Mouse (Mus musculus) liver, adult (tissue): Measurements from ENCODE around the gene Ceacam2.

ENCODE experiments used
- GATA4 ChIP-seq: IDR thresholded peaks from 2 replicates; pipeline ENCODE4 v1.6.1; 2014; ENCODE audit warnings: mild to moderate bottlenecking, low read length; ENCODE audit not compliant: insufficient replicate concordance

Gene Ceacam2

GRCm38 (mm10) chr7:25539376-25539907 is at the start of gene Ceacam2:
TSS of gene Ceacam2 (minus strand) at chr7:25539857.
- peak; percentile 23; the same call in 1 of the 2 replicates for TF ChIP-seq GATA4

- TF ChIP-seq GATA4 = no peak
Measured at GRCm38 (mm10) chr7:25585351-25586204, 45.9 kb upstream of the Ceacam2 start.

DNA sequence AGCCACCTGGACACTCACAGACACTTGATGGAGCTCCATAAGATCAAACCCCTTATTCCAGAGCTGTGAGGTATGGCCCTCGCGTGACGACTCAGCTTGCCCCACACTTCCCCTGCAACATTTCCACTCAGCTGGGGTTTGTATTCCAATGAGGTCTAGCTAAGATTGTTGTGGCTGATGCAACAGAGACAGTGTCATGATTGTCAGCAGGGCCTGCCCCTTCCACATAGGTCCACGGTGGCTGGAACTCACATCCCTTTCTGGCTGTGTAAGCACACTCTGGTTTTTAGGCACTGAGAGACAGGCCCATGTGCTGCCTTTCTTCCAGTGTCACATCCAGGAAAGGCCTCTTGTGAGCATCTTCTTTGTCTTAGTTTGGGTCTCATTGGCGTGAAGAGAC is 45.0 kb upstream of the Ceacam2 start:
- no peak for TF ChIP-seq GATA4

DNA sequence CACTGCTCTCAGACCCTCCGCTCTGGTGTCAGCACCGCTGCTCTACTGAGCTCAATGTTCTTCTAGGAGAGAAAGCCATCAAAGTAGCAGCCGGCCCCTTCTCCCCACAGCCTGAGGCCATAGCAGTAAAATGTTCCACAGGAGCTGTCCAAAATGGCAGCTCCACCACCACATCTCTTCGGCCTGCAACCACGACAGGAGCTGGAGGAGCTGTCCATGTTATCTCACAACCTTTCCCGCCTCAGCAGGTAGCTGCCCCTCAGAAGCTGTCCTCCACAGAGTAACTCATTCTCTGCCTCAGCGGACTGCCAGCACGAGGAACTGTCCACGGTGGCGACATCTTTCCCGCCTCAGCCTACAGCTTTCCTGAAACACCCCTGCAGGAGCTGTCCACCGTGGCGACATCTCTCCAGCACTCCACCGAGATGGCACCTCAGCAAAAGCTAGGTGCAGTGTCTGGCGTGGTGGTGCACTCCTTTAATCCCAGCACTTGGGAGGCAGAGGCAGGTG is 42.7 kb upstream of the Ceacam2 start:
- TF ChIP-seq GATA4 = no peak

GRCm38 (mm10) chr7:25579441-25579840 is 39.8 kb upstream of the Ceacam2 start:
- no peak for TF ChIP-seq GATA4

- TF ChIP-seq GATA4 = no peak
Measured at GRCm38 (mm10) chr7:25575870-25576269, 36.2 kb upstream of the Ceacam2 start.

DNA sequence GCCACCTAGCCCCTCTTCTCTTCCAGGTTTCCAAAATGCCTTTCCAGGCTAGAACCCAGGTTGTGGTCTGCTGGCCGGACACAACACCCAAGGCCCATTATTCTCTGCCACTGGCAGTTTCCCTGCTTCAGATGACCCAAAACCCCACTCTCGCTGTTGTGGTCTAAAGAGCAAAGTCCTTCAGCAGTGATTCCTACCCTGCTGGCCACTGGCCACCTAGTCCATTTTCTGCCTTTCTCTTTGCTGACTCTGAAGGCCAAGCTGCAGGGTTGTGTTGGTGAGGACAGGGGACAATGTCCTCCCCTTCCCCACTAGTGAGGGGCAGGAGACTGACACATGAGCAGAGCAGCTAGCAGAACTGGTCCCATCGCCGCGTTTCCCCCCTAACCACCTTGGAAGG is 35.4 kb upstream of the Ceacam2 start:
- no peak for TF ChIP-seq GATA4

DNA sequence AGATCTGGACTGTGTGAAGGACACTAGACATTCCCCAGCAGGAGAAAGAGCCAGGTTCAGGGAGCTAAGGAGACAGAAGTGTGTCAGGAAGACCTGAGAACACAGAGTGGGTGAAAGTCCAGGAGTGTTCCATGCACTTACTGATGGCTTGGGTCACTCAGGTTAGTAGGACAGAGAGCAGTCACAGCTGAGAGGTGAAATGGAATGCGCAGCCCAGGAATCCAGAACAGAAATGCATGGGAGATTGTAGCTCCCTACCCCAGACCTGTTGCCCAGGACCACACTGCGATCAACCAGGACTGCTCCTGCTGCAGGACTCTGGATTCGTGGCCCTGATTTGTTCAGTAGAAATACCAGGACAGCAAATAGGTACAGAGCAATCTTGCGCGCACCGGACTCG is 29.1 kb upstream of the Ceacam2 start:
- no peak for TF ChIP-seq GATA4

DNA sequence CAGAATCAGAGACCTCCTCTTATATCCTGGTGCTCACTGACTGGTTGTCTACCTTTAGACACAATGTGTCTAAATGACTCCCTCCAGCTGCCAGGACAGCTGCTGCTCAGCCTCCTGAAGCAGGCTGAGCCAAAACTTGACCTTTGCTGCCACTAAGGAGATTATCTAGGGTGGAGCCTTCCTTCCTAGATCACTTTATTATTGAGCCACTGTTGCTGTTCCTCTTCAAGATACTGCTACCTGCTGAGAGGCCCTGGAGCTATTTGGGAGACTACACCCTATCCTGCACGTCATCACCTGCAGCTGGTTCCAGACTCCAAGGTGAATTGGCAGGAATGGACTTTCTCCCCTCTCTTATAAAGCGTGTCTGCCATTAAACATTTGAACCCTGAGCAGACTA is 8.8 kb downstream of the Ceacam2 start:
- no peak for TF ChIP-seq GATA4

GRCm38 (mm10) chr7:25509925-25510324 is 29.7 kb downstream of the Ceacam2 start:
- TF ChIP-seq GATA4 = no peak

- TF ChIP-seq GATA4 = no peak
Measured at GRCm38 (mm10) chr7:25494649-25495048, 45.0 kb downstream of the Ceacam2 start.

- no peak for TF ChIP-seq GATA4
Measured at GRCm38 (mm10) chr7:25486186-25486585, 53.5 kb downstream of the Ceacam2 start.

GRCm38 (mm10) chr7:25485061-25485460 is 54.6 kb downstream of the Ceacam2 start:
- TF ChIP-seq GATA4 = no peak

DNA sequence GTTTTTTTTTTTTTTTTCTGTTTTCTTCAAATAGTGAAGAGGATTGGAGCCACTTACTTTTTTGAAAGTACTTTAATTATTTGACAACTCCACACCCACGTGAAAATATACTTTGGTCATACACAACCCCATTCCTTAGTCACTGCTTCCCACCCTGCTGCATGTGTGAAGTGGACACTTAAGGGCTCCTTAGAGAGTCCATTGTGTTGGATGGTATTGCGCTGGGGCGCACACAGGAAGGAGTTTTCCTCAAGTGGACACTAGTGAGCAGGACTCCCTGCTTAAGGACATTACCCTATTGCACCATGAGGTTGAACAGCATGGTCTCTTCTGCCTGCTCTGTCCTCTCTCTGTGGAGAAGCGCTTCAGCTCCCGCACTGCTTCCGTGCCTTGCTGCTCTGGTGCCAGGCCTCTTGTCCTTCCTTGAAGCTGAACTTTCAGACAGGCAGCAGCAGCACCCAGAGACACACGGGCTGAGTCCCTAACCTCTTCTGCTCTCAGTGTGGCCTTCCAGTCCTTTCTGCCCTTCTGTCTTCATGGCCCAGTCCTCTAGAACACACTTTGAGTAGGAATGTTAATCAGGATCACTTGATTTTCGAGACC is 56.4 kb downstream of the Ceacam2 start:
- TF ChIP-seq GATA4 = no peak

GRCm38 (mm10) chr7:25479440-25479839 is 60.2 kb downstream of the Ceacam2 start:
- TF ChIP-seq GATA4 = no peak
